Mouse (Mus musculus): ENCODE data around the gene AL732309.1.

DNA sequence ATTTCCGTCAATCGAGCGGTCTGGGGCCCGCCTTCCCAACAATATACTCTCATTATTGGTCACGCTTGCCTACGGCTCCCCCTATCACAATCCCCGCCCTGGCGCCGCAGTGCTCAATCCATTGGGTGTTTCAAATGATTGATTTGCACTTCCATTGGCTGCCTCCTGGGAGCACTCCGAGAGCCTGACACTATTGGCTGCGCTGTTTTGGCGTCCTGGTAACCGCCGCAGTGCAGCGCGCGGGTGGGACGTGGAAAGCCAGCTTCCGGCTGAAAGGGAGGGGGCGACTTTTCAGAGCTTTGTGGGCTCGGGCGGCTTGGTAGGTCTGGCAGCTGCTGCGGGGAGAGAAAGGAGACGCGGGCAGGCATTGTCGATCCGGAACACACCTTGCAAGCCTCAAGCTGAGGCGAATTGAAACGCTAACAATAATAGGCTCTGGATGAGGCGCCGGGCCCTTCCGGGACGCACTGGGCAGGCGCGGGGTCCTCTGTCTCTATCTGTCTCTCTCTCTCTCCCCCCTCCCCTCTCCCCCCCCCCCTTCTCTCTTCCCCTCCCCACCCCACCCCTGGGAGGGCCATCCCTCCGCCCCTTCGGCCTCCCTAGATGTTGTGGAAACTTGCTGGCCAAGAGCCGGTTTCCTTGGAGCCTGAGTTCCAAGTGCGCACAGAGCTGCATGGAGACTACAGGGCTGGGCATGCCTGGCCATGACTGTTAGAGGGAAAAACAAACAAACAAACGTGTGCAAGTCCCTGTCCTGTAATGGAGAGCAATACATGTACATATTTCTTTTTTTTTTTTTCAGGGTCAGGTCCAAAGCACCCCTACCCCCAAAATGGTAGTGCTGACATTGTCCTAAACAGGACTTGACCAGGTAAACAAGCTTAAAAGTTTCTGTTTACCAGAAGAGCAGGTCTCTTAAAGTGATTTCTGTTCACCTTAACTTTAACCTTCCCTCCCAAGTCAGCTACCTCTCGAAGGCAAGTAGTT is 21.6 kb downstream of the AL732309.1 start:
- TF ChIP-seq CTCF (IDR thresholded peaks at IDR 0.05 in 2 of 3, conservative IDR thresholded peaks at IDR 0.05 in 1 of 3; ENCODE audit: control insufficient read depth in 1 of 3, insufficient read depth in 1 of 3, low read depth in 2 of 3, low read length in 3 of 3, poor library complexity in 1 of 3, severe bottlenecking in 1 of 3) (no peak), EP300 (IDR thresholded peaks at IDR 0.05; ENCODE audit: low read depth in 1 of 2, low read length in 2 of 2) (no peak), USF1 (IDR thresholded peaks at IDR 0.05; ENCODE audit: low read depth, low read length) (0 out of 2 replicates have a peak, but pooled peaks have one; percentile 9), UBTF (IDR thresholded peaks at IDR 0.05; ENCODE audit: borderline replicate concordance, insufficient read depth, low read depth, low read length) (no peak), MAFK (IDR thresholded peaks at IDR 0.05; ENCODE audit: borderline replicate concordance, low read depth, low read length) (no peak), ZMIZ1 (IDR thresholded peaks at IDR 0.05; ENCODE audit: low read depth, low read length) (peak; percentile 53; the same call in 1 of the 2 replicates), POLR2A (IDR thresholded peaks at IDR 0.05; ENCODE audit: control insufficient read depth in 1 of 2, insufficient read depth in 1 of 2, low read depth in 1 of 2, low read length in 2 of 2, poor library complexity in 1 of 2) (no peak; a peak in 1 of 4 replicates), ELF1 (IDR thresholded peaks at IDR 0.05; ENCODE audit: low read depth, low read length) (peak; percentile 73), RAD21 (IDR thresholded peaks at IDR 0.05; ENCODE audit: low read depth, low read length) (no peak), POLR2AphosphoS2 (IDR thresholded peaks at IDR 0.05; ENCODE audit: low read length) (no peak; the same call in 1 of the 2 replicates), USF2 (IDR thresholded peaks at IDR 0.05; ENCODE audit: borderline replicate concordance in 1 of 2, insufficient read depth in 1 of 2, low read depth in 1 of 2, low read length in 2 of 2) (no peak), MAX (IDR thresholded peaks at IDR 0.05; ENCODE audit: low read length) (peak; percentile 30; the same call in 1 of the 2 replicates), SIN3A (IDR thresholded peaks at IDR 0.05; ENCODE audit: low read length) (peak; percentile 59; the same call in 1 of the 2 replicates), POLR2AphosphoS5 (IDR thresholded peaks at IDR 0.05; ENCODE audit: borderline replicate concordance, low read depth, low read length) (no peak)
